Mouse (Mus musculus) hindbrain, embryonic 13.5 days (tissue): Measurements from ENCODE around the gene Hdac4. TPM values are rescaled to one million over a fixed set of nuclear protein-coding genes. Genes with fewer than 3 reads are reported as not detected.

Source experiments
- ATAC-seq: fragments of 200-750 bp; cut with Nextera tagmentation; 2 replicates; pipeline ENCODE4 v1.8.0; 2017; ENCODE audit warnings: moderate TSS enrichment; ENCODE audit not compliant: low FRiP score
- H3K27ac ChIP-seq: fragments of 300-500 bp; sonication (generic); 2 replicates; pipeline ENCODE4 v1.5.1; 2015; ENCODE audit warnings: inconsistent platforms, mild to moderate bottlenecking, moderate library complexity
- H3K27me3 ChIP-seq: fragments of 300-500 bp; sonication (generic); 2 replicates; pipeline ENCODE4 v1.6.1; 2015; ENCODE audit warnings: mild to moderate bottlenecking, inconsistent platforms
- H3K36me3 ChIP-seq: fragments of 300-500 bp; sonication (generic); 2 replicates; pipeline ENCODE4 v1.6.1; 2015; ENCODE audit warnings: mild to moderate bottlenecking, inconsistent platforms
- H3K4me1 ChIP-seq: fragments of 300-500 bp; sonication (generic); replicated peaks from 2 replicates; pipeline ENCODE4 v1.6.1; 2015; ENCODE audit warnings: inconsistent platforms
- H3K4me2 ChIP-seq: fragments of 300-500 bp; sonication (generic); 2 replicates; pipeline ENCODE4 v1.6.1; 2015; ENCODE audit warnings: inconsistent platforms, mild to moderate bottlenecking, moderate library complexity
- H3K4me3 ChIP-seq: fragments of 300-500 bp; sonication (generic); 2 replicates; pipeline ENCODE4 v1.5.1; 2015; ENCODE audit warnings: mild to moderate bottlenecking, inconsistent platforms
- H3K9ac ChIP-seq: fragments of 300-500 bp; sonication (generic); 2 replicates; pipeline ENCODE4 v1.6.1; 2015; ENCODE audit warnings: mild to moderate bottlenecking, inconsistent platforms
- H3K9me3 ChIP-seq: fragments of 300-500 bp; sonication (generic); 2 replicates; pipeline ENCODE4 v1.6.1; 2016; ENCODE audit warnings: inconsistent platforms
- WGBS: fragments of 180-500 bp; shearing (Covaris S2); methylation state at CpG from one replicate; pipeline ENCODE4 v1.1.7; 2015; 5-methylcytosine and 5-hydroxymethylcytosine counted together
- polyA plus RNA-seq: library from polyadenylated mRNA; unstranded; fragments of >200 nt; fragmentation: Nextera tagmentation; extraction: Ambion mirVana; gene quantifications from 2 replicates; pipeline ENCODE4 v1.2.1, GENCODE M21; 2015

Hdac4 gene
- polyA plus RNA-seq, 1 experiment from 2014 or later = 25.3 TPM

DNA sequence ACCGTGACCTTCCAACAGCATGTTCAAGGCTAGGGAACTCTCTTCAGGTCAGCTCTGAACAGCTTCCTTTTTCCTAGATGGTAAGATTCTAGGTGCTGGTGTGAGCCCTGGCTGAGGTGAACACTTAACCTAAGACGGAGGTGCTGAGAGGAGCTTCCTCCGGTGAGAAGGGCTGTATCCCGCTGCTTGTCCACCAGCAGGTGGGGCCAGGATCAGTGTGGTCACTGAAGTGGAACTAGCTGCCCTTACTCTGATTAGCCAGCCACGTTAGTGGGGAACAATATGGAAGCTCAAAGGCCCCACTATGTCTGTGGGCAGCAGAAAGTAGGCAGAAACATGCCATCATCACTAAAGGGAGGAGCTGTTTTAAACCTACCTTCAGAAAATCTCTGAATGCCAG lies 204.6 kb downstream of the Hdac4 start:
- no peak for ATAC-seq
- Histone ChIP-seq H3K4me1 (peaks cover 4% of the 10 kb centered on the region; the same call in 1 of the 2 replicates), H3K4me2 (no peak overlapping the region), H3K27me3 (no peaks in the 10 kb centered on the region), H3K27ac (no peak overlapping the region), H3K9me3 (no peaks in the 10 kb centered on the region), H3K36me3 (peaks cover 84% of the 10 kb centered on the region), H3K9ac (no peak overlapping the region), H3K4me3 (no peak overlapping the region)
- 80% methylated on average over 5 of the region's 5 CpGs for WGBS

- Histone ChIP-seq H3K9ac (no peak overlapping the region), H3K4me2 (no peak overlapping the region), H3K27me3 (no peaks in the 10 kb centered on the region), H3K27ac (no peak overlapping the region), H3K9me3 (no peaks in the 10 kb centered on the region), H3K4me3 (no peak overlapping the region), H3K36me3 (peaks cover 78% of the 10 kb centered on the region), H3K4me1 (peaks cover 4% of the 10 kb centered on the region; the same call in 1 of the 2 replicates)
- ATAC-seq = no peak
- 100% methylated on average over 1 of the region's 1 CpGs for WGBS
Measured at GRCm38 (mm10) chr1:91988866-91989265, 206.6 kb downstream of the Hdac4 start.

DNA sequence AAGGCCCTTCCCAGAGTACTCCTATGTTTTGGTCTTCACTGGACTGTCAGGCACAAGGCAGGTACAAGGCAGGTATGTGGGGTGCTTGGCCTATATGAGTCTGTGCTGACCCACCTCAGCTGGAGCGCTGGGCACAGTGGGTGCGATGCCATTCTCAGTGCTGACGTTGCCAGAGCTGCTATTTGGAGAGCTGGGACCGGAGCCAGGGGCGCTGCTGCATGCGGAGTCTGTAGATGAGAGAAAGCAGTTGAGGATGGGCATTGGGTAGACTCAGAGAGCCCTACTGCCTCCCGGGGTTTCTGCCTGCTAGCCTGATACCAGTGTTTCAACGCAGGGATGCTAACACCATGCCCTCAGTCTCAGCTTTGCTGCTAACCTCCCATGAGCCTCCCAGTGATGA lies 208.1 kb downstream of the Hdac4 start:
- no peak overlapping the region for H3K4me3 ChIP-seq
- peaks cover 84% of the 10 kb centered on the region for H3K36me3 ChIP-seq
- H3K9ac ChIP-seq = no peak overlapping the region
- H3K27me3 ChIP-seq = no peaks in the 10 kb centered on the region
- H3K27ac ChIP-seq = no peak overlapping the region
- no peaks in the 10 kb centered on the region for H3K9me3 ChIP-seq
- H3K4me1 ChIP-seq = no peaks in the 10 kb centered on the region
- H3K4me2 ChIP-seq = no peak overlapping the region
- no peak for ATAC-seq
- WGBS = 89% methylated on average over 8 of the region's 8 CpGs

DNA sequence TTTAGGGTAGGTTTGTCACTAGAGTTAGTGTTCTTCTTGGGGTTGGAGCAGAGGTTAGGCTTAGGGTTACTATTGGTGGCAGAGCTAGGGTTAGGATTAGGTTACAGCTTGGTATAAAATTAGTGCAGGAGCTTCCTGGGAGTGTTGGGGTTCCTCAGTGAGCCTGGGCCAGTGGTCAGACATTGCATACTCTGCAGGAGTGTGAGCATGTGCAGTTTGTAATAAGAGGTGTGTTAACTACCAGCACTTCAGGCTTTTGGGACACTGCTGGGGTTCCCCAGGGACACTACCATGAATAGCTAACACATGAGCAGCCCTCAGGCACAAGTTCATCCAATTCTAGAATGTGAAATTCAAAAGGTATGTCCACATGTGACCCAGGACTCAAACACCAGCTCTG lies 209.7 kb downstream of the Hdac4 start:
- H3K4me1 ChIP-seq = no peaks in the 10 kb centered on the region
- H3K27me3 ChIP-seq = no peaks in the 10 kb centered on the region
- ATAC-seq = no peak
- H3K9ac ChIP-seq = no peak overlapping the region
- H3K36me3 ChIP-seq = peaks cover 86% of the 10 kb centered on the region
- no peaks in the 10 kb centered on the region for H3K9me3 ChIP-seq
- H3K4me3 ChIP-seq = no peak overlapping the region
- no peak overlapping the region for H3K27ac ChIP-seq
- H3K4me2 ChIP-seq = no peak overlapping the region

GRCm38 (mm10) chr1:91984507-91984906 lies 211.0 kb downstream of the Hdac4 start:
- no peak overlapping the region for H3K4me3 ChIP-seq
- no peaks in the 10 kb centered on the region for H3K27me3 ChIP-seq
- no peaks in the 10 kb centered on the region for H3K4me1 ChIP-seq
- 91% methylated on average over 8 of the region's 8 CpGs for WGBS
- no peak for ATAC-seq
- no peak overlapping the region for H3K4me2 ChIP-seq
- no peak overlapping the region for H3K9ac ChIP-seq
- peaks cover 85% of the 10 kb centered on the region for H3K36me3 ChIP-seq
- no peaks in the 10 kb centered on the region for H3K9me3 ChIP-seq
- H3K27ac ChIP-seq = no peak overlapping the region

- H3K4me3 ChIP-seq = no peak overlapping the region
Measured at GRCm38 (mm10) chr1:91981381-91981780, 214.1 kb downstream of the Hdac4 start.

GRCm38 (mm10) chr1:91978443-91978842 lies 217.1 kb downstream of the Hdac4 start:
- Histone ChIP-seq H3K9me3 (no peaks in the 10 kb centered on the region), H3K36me3 (peaks cover 71% of the 10 kb centered on the region), H3K4me1 (peaks cover 10% of the 10 kb centered on the region), H3K27ac (no peak overlapping the region), H3K9ac (peak overlapping the region; percentile 35; the same call in 1 of the 2 replicates), H3K4me2 (no peak overlapping the region), H3K4me3 (no peak overlapping the region), H3K27me3 (no peaks in the 10 kb centered on the region)
- ATAC-seq = no peak
- WGBS = 58% methylated on average over 3 of the region's 3 CpGs

More at GRCm38 (mm10) chr1:91981381-91981780, 214.1 kb downstream of the Hdac4 start:
- H3K36me3 ChIP-seq = peaks cover 63% of the 10 kb centered on the region
- no peak overlapping the region for H3K4me2 ChIP-seq
- WGBS = 96% methylated on average over 1 of the region's 1 CpGs
- ATAC-seq = no peak
- H3K9ac ChIP-seq = no peak overlapping the region
- H3K27me3 ChIP-seq = no peaks in the 10 kb centered on the region
- H3K9me3 ChIP-seq = no peaks in the 10 kb centered on the region
- H3K27ac ChIP-seq = no peak overlapping the region
- H3K4me1 ChIP-seq = peaks cover 10% of the 10 kb centered on the region

DNA sequence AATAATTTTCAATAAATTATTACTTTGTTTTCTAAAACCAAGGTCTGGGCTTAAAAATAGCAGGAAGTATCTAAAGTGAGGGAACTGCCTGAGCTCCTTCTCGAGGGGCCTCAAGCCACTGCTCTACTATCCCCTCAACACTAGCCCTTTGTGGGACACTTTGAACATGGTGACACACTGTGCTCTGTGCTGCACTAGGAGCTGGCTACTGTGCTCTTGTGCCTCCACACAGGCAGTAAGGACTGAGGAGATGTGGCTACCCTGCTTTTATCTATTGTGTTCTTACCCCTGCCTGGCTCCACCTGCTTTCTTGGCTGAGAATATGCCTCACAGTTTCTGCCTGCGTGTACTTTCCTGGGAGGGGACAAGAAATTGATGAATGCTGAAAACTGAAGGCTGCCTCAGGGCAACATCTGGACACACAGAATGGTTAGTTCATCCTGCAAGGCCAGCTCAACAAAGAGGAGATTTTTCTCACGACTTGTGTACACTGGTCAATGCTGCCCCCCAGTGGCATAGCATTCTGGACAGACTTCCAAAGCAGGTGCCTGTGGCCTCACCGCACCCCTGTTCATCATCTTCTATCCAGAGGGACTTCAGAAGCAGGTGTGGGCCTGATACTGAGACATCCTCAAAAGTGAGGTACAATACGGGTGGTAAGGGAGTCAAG lies 226.7 kb downstream of the Hdac4 start:
- peak overlapping the region; percentile 64 for H3K27ac ChIP-seq
- H3K4me3 ChIP-seq = no peak overlapping the region
- peaks cover 91% of the 10 kb centered on the region for H3K36me3 ChIP-seq
- H3K9me3 ChIP-seq = no peaks in the 10 kb centered on the region
- H3K4me1 ChIP-seq = peaks cover 7% of the 10 kb centered on the region; the same call in 1 of the 2 replicates
- WGBS = 58% methylated on average over 5 of the region's 5 CpGs
- no peak for ATAC-seq
- no peak overlapping the region for H3K4me2 ChIP-seq
- 0 out of 2 replicates have a peak overlapping the region, but pooled peaks have one; percentile 35 for H3K9ac ChIP-seq
- no peaks in the 10 kb centered on the region for H3K27me3 ChIP-seq

DNA sequence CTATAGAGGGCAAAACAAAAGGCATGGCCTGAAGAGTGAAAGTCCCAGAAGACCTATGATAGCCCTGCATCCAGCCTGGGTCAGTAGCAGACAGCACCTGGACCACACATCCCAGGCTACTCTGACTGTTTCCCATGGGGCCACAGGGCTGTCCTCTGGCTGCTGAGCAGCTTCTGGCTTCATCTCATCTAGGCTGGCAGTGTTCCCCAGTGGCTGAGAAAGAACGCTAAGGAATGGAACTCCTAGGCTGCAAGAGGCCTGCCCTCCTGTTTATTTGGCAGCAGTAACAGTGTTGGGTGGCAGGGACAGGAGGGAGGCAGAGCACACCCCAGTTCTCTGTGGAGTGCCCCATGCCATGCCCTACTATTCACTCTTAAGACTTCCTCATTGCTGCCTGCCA lies 228.5 kb downstream of the Hdac4 start:
- Histone ChIP-seq H3K4me1 (peaks cover 11% of the 10 kb centered on the region; the same call in 1 of the 2 replicates), H3K4me3 (no peak overlapping the region), H3K27ac (no peak overlapping the region), H3K4me2 (no peak overlapping the region), H3K27me3 (no peaks in the 10 kb centered on the region), H3K9me3 (no peaks in the 10 kb centered on the region), H3K9ac (no peak overlapping the region), H3K36me3 (peaks cover 86% of the 10 kb centered on the region)
- 73% methylated on average over 1 of the region's 1 CpGs for whole genome bisulfite sequencing
- ATAC-seq = no peak

DNA sequence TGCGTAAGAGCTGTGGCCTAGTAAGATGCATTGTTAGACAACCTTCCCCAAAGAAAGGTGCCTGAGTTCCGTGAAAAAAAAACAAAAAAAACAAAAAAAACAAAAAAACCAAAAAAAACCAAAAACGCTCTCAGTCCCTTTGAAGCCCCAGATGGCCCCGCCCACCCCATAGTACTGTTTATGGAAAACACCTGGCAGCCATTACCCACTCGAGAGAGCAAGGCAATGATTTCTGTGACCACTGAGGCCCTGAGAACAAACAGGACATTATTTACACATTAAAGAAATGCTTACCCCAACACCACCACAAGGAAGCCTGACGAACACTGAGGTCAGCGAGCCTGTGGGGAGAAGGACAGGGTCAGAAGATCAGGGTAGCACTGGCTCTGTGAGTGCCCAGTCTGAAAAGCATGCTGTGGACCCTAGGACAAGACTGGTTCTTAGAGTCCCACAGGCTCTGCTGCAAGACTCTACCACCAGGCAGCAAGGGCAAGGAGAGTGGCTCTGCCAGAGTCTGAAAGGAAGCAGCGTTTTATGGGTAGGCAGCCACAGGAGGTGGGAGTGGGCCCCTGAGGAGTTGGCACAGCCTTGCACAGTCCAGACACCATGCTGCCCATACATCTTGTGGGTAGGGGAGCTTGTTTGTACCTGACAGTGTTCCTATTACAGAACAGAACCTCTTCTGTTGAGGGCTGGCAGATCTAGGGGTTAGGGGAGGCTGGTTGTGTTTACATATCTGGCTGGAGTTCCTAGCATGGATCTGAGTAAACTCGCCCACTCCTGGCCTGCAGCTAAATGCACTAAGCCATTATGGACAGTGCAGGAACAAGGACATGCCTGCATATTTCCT lies 230.8 kb downstream of the Hdac4 start:
- 78% methylated on average over 9 of the region's 9 CpGs for WGBS
- H3K27ac ChIP-seq = no peak overlapping the region

GRCm38 (mm10) chr1:91962256-91962655 lies 233.2 kb downstream of the Hdac4 start:
- ATAC-seq = 0 out of 2 replicates have a peak, but pooled peaks have one; percentile 66
- no peak overlapping the region for H3K27ac ChIP-seq
- H3K36me3 ChIP-seq = peaks cover 90% of the 10 kb centered on the region
- no peak overlapping the region for H3K9ac ChIP-seq
- no peaks in the 10 kb centered on the region for H3K9me3 ChIP-seq
- H3K4me3 ChIP-seq = no peak overlapping the region
- peaks cover 8% of the 10 kb centered on the region; the same call in 1 of the 2 replicates for H3K4me1 ChIP-seq
- 28% methylated on average over 1 of the region's 1 CpGs for WGBS
- no peak overlapping the region for H3K4me2 ChIP-seq
- no peaks in the 10 kb centered on the region for H3K27me3 ChIP-seq

More for the DNA sequence above, 230.8 kb downstream of the Hdac4 start:
- no peak overlapping the region for H3K4me2 ChIP-seq
- H3K9ac ChIP-seq = no peak overlapping the region
- H3K27me3 ChIP-seq = no peaks in the 10 kb centered on the region
- no peaks in the 10 kb centered on the region for H3K9me3 ChIP-seq
- ATAC-seq = no peak
- no peak overlapping the region for H3K4me3 ChIP-seq
- peaks cover 85% of the 10 kb centered on the region for H3K36me3 ChIP-seq
- peaks cover 11% of the 10 kb centered on the region; the same call in 1 of the 2 replicates for H3K4me1 ChIP-seq

GRCm38 (mm10) chr1:91961231-91961630 lies 234.3 kb downstream of the Hdac4 start:
- H3K4me1 ChIP-seq = peaks cover 8% of the 10 kb centered on the region; the same call in 1 of the 2 replicates
- H3K9ac ChIP-seq = no peak overlapping the region
- no peaks in the 10 kb centered on the region for H3K9me3 ChIP-seq
- peaks cover 90% of the 10 kb centered on the region for H3K36me3 ChIP-seq
- WGBS = 88% methylated on average over 8 of the region's 8 CpGs
- no peak overlapping the region for H3K4me2 ChIP-seq
- no peak overlapping the region for H3K27ac ChIP-seq
- no peak for ATAC-seq
- H3K27me3 ChIP-seq = no peaks in the 10 kb centered on the region
- H3K4me3 ChIP-seq = no peak overlapping the region
